Mouse (Mus musculus) testis, adult 2 months (tissue): Measurements from ENCODE around the gene Gpr137c. TPM values are rescaled to one million over a fixed set of nuclear protein-coding genes. Genes with fewer than 3 reads are reported as not detected.
A peak's percentile ranks its signal among the peaks of the same experiment; 100 is the strongest.

Experiments
- H3K27ac ChIP-seq: fragments of 200-500 bp; 2 replicates; pipeline ENCODE4 v1.5.1; 2012; ENCODE audit warnings: low read depth, low read length; ENCODE audit not compliant: control insufficient read depth, insufficient read depth
- H3K27me3 ChIP-seq: fragments of 200-500 bp; 2 replicates; pipeline ENCODE4 v1.6.1; 2012; ENCODE audit warnings: mild to moderate bottlenecking, low read length, moderate library complexity; ENCODE audit not compliant: control insufficient read depth, insufficient read depth
- H3K36me3 ChIP-seq: fragments of 200-500 bp; 2 replicates; pipeline ENCODE4 v1.6.1; 2012; ENCODE audit warnings: mild to moderate bottlenecking, low read length; ENCODE audit not compliant: control insufficient read depth, insufficient read depth
- H3K4me1 ChIP-seq: fragments of 200-500 bp; 2 replicates; pipeline ENCODE4 v1.6.1; 2012; ENCODE audit warnings: low read length; ENCODE audit not compliant: control insufficient read depth, insufficient read depth
- H3K4me3 ChIP-seq: fragments of 200-500 bp; 2 replicates; pipeline ENCODE4 v1.5.1; 2012; ENCODE audit warnings: low read depth, mild to moderate bottlenecking, low read length, moderate library complexity, mixed read lengths; ENCODE audit not compliant: control insufficient read depth
- CTCF ChIP-seq: fragments of 200-500 bp; IDR thresholded peaks from 2 replicates; pipeline ENCODE4 v1.5.1; 2012; ENCODE audit warnings: low read depth, mild to moderate bottlenecking, inconsistent platforms, low read length, moderate library complexity; ENCODE audit not compliant: control insufficient read depth, insufficient read depth, insufficient replicate concordance
- POLR2A ChIP-seq: fragments of 200-500 bp; IDR thresholded peaks from 2 replicates; pipeline ENCODE4 v1.6.1; 2012; ENCODE audit warnings: low read depth, mild to moderate bottlenecking, inconsistent platforms, low read length, moderate library complexity; ENCODE audit not compliant: control insufficient read depth
- polyA plus RNA-seq: library from polyadenylated mRNA; depleted of rRNA; stranded (reverse); fragments of >200 nt; gene quantifications from 2 replicates; pipeline ENCODE4 v1.2.3, GENCODE M21; 2012

Gene Gpr137c
- polyA plus RNA-seq, 1 experiment, result 7.8 TPM

GRCm38 (mm10) chr14:45318426-45319236, 99.1 kb downstream of the Gpr137c start, which contains the start of gene Ero1l:
Gene Ero1l (minus strand): TSS chr14:45318771.
- H3K27me3 ChIP-seq, result no peaks in the 10 kb centered on the region
- TF ChIP-seq POLR2A (peak; percentile 57), CTCF (no peak)
- H3K27ac ChIP-seq, result peak within 1 kb of the TSS; percentile 69
- peaks cover 6% of the 10 kb centered on the region; the same call in 1 of the 2 replicates for H3K4me1 ChIP-seq
- peak within 1 kb of the TSS; percentile 95 for H3K4me3 ChIP-seq
- H3K36me3 ChIP-seq, result no peaks in the 10 kb centered on the region

GRCm38 (mm10) chr14:45319237-45319610, 99.7 kb downstream of the Gpr137c start:
- peaks cover 6% of the 10 kb centered on the region; the same call in 1 of the 2 replicates for H3K4me1 ChIP-seq
- no peak overlapping the region for H3K27ac ChIP-seq
- TF ChIP-seq CTCF (no peak), POLR2A (no peak)
- no peak overlapping the region for H3K4me3 ChIP-seq
- no peaks in the 10 kb centered on the region for H3K27me3 ChIP-seq
- no peaks in the 10 kb centered on the region for H3K36me3 ChIP-seq

GRCm38 (mm10) chr14:45320111-45320510, 100.6 kb downstream of the Gpr137c start:
- H3K27me3 ChIP-seq, result no peaks in the 10 kb centered on the region
- TF ChIP-seq POLR2A (no peak), CTCF (no peak)
- H3K4me3 ChIP-seq, result no peak overlapping the region
- H3K27ac ChIP-seq, result no peak overlapping the region
- H3K4me1 ChIP-seq, result peaks cover 6% of the 10 kb centered on the region; the same call in 1 of the 2 replicates
- no peaks in the 10 kb centered on the region for H3K36me3 ChIP-seq

- TF ChIP-seq CTCF (no peak), POLR2A (no peak)
- no peaks in the 10 kb centered on the region for H3K36me3 ChIP-seq
- H3K27me3 ChIP-seq, result no peaks in the 10 kb centered on the region
- H3K4me3 ChIP-seq, result no peak overlapping the region
- H3K4me1 ChIP-seq, result peaks cover 6% of the 10 kb centered on the region; the same call in 1 of the 2 replicates
- no peak overlapping the region for H3K27ac ChIP-seq
These were observed 101.5 kb downstream of the Gpr137c start for GRCm38 (mm10) chr14:45321067-45321466.

GRCm38 (mm10) chr14:45321622-45322021, 102.1 kb downstream of the Gpr137c start:
- Histone ChIP-seq H3K27me3 (no peaks in the 10 kb centered on the region), H3K36me3 (no peaks in the 10 kb centered on the region), H3K27ac (no peak overlapping the region), H3K4me3 (no peak overlapping the region), H3K4me1 (peaks cover 6% of the 10 kb centered on the region; the same call in 1 of the 2 replicates)
- TF ChIP-seq CTCF, result no peak
- TF ChIP-seq POLR2A, result no peak

GRCm38 (mm10) chr14:45322450-45322849, 102.9 kb downstream of the Gpr137c start:
- Histone ChIP-seq H3K27ac (no peak overlapping the region), H3K36me3 (no peaks in the 10 kb centered on the region), H3K4me3 (no peak overlapping the region), H3K4me1 (peaks cover 6% of the 10 kb centered on the region; the same call in 1 of the 2 replicates), H3K27me3 (no peaks in the 10 kb centered on the region)
- TF ChIP-seq CTCF (no peak), POLR2A (no peak)

GRCm38 (mm10) chr14:45323320-45323719, 103.8 kb downstream of the Gpr137c start:
- Histone ChIP-seq H3K4me3 (no peak overlapping the region), H3K27me3 (no peaks in the 10 kb centered on the region), H3K27ac (no peak overlapping the region), H3K4me1 (peaks cover 2% of the 10 kb centered on the region; the same call in 1 of the 2 replicates), H3K36me3 (no peaks in the 10 kb centered on the region)
- TF ChIP-seq CTCF, result no peak
